Mouse (Mus musculus) embryo, embryonic 11 days (tissue): ENCODE data around the gene Hibadh.
"Not testable (repeated sequence)": the region's sequence is repeated elsewhere in the genome, so short reads cannot be mapped to it uniquely, and the experiment has no call there.

Source experiments
- DNase-seq: peaks from one replicate; pipeline ENCODE4 v3.0.0-alpha.2; 2015

Gene Hibadh

GRCm38 (mm10) chr6:52640224-52640712 is at the start of gene Hibadh:
Gene Hibadh (minus strand): TSS chr6:52640389.
- peak; percentile 99 for DNase-seq

- DNase-seq: no peak
Measured at GRCm38 (mm10) chr6:52686901-52687500, 46.8 kb upstream of the Hibadh start.

- no peak for DNase-seq
Measured at GRCm38 (mm10) chr6:52682607-52683006, 42.4 kb upstream of the Hibadh start.

DNA sequence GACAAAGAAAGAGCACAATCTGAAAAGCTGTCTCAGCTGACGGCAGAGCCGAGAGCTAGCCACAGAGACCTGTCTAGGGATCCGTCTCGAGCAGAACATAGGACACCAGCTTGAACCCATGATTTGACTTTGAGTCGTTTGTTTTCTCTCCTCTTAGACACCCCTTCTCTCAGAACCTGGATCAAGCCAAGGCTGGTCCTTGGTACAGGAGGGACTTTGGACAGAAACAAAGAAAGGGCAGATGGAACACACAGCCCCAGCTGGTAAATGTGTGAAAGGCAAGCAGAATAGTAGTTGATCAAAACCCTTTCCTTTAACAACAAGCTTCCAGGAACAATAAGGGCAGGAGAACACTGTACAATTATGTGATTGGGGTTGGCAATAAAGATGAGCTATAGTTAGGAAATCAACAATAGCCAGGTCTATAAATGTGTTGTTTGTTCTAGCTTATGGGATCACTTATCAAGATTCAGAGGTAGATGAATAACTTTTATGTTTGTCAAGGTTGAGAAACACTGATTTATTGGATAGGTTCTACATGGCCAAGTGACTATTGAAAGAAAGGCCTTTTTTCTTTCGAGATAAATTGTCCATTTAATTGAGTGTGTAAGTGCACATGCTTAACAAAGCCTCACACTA is 41.8 kb upstream of the Hibadh start:
- DNase-seq: no peak

DNA sequence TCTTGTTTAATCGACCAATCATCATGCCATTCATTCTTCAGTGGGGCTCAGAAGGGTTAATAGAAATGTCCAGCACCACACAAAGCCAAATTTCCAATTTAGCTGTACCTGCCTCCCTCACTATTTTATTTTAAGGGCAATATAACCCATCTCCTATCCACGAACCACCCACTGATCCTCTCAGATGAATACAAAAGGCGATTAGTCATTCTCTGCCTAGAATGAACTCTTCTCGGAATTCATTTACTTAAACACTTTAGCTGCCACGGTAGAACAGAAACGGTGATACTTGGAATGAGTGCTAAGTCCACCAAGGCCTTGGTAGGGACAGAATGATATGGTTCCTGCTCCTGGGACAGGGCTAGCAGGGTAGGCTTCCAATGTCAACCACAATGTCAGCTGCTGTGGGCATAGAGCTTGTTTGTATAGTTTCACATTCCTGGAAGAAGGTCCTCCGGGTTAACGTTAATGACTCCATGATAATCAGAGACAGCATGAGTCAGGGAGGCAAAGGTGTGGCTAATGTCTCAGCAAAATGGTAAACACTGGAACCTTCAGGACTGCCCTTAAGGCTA is 40.4 kb upstream of the Hibadh start:
- DNase-seq: no peak

- no peak for DNase-seq
Measured at GRCm38 (mm10) chr6:52679565-52679964, 39.4 kb upstream of the Hibadh start.

- not testable (repeated sequence) for DNase-seq
Measured at GRCm38 (mm10) chr6:52677534-52677933, 37.3 kb upstream of the Hibadh start.

- DNase-seq: no peak
Measured at GRCm38 (mm10) chr6:52675222-52675921, 35.2 kb upstream of the Hibadh start.

GRCm38 (mm10) chr6:52674541-52674940 is 34.4 kb upstream of the Hibadh start:
- no peak for DNase-seq

- no peak for DNase-seq
Measured at GRCm38 (mm10) chr6:52673706-52674105, 33.5 kb upstream of the Hibadh start.

DNA sequence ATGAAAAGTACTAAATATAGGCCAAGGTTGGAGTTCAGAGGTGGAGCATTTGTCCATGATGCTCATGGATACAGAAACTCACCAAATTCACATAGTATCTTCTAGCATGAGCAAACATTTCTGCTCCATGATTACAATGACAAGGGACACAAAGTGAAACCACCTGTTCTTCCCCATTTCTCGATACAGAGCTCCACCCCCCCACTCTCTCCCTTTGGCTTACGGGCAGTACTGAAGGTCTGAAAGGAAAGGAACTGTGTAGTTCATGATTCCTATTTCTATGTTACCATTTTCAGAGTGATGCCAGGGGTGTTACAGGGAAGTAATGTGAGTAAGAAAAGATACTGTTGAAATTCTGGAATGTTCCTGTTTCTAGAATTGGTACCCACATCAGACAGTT is 32.4 kb upstream of the Hibadh start:
- DNase-seq: no peak

DNA sequence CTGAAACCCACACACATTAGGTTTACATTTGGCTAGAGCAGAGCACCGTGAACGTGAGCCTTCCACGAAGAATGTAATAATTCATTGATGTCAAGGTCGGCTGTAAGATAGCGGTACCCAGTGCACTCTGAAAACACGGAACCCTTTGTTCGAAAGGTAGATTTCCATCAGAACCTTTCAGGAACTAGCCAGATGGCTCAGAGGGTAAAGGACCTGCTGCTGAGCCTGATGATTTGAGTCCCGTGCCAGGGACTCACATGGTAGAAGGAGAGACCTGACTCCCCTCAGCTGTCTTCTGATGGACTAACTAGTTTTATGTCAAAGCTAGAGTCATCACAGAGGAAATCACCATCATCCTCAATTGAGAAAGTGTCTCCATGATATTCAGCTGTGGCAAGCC is 31.6 kb upstream of the Hibadh start:
- no peak for DNase-seq

GRCm38 (mm10) chr6:52669878-52670277 is 29.7 kb upstream of the Hibadh start:
- not testable (repeated sequence) for DNase-seq

- DNase-seq: no peak
Measured at GRCm38 (mm10) chr6:52667641-52668040, 27.5 kb upstream of the Hibadh start.

GRCm38 (mm10) chr6:52663021-52663420 is 22.8 kb upstream of the Hibadh start:
- no peak for DNase-seq

GRCm38 (mm10) chr6:52655266-52655665 is 15.1 kb upstream of the Hibadh start:
- no peak for DNase-seq

DNA sequence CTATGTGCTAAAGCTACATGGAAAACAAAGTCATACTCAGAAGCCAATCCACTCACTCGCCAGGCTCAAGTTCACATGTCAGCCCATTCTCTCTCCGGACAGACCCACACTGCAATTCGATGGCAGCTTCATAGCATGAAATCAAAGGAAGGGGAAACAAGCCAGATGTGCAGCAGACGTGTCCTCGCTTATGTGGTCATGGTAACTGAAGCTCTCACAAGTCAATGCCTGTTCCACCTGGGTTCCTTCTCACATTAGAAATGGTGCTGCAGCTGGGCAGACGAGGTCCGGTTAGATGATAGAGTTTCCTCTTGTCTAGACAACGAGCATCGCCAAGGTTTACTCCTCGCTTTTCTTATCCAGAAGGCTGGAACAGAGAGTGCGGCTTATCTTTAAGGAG is 8.6 kb upstream of the Hibadh start:
- no peak for DNase-seq

DNA sequence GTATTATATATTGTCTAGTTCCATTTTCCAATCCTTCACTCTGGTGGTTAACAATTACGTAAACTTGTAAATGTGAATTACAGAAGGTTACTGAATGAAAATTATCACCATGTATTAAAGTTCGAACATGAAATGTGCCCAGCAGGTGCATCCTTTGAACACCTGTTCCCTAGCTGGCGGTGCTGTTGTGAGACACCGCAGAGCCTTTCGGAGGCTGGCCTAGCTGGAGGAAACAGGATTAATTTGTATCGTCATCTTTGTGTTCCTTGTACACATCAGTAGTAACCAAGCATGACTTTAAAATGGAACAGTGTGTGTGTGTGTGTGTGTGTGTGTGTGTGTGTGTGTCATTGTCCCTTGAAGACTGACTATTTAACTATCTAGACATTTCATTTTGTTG is 7.8 kb upstream of the Hibadh start:
- no peak for DNase-seq

DNA sequence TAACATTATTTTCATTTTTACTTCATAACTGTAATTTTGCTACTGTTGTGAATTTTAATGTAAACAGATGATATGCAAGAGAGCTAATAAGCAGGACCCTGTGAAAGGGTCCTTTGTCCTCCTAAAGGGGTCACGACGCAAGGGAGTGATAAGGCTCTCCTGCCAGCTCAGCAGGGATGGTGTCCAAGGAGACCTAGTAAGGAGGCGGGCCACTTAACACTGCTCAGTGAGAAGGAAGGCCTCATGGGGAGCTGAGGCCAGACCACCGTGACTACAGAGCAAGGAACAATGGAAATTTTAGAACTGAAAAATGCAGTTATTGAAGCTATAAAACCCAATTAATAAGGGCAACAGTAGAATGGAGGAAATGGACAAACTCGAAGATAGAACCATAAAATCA is 5.7 kb upstream of the Hibadh start:
- no peak for DNase-seq

GRCm38 (mm10) chr6:52642152-52642551 is 2.0 kb upstream of the Hibadh start:
- DNase-seq: no peak

GRCm38 (mm10) chr6:52641076-52641475 is 887 bp upstream of the Hibadh start:
- DNase-seq: no peak

- DNase-seq: peak; percentile 53
Measured at GRCm38 (mm10) chr6:52639546-52640223, 504 bp downstream of the Hibadh start.
